Mouse (Mus musculus): ENCODE data around the gene Bola2. TPM values are rescaled to one million over a fixed set of nuclear protein-coding genes. Genes with fewer than 3 reads are reported as not detected.

Gene Bola2
- polyA plus RNA-seq, 1 experiment from 2014 or later: 151 TPM

DNA sequence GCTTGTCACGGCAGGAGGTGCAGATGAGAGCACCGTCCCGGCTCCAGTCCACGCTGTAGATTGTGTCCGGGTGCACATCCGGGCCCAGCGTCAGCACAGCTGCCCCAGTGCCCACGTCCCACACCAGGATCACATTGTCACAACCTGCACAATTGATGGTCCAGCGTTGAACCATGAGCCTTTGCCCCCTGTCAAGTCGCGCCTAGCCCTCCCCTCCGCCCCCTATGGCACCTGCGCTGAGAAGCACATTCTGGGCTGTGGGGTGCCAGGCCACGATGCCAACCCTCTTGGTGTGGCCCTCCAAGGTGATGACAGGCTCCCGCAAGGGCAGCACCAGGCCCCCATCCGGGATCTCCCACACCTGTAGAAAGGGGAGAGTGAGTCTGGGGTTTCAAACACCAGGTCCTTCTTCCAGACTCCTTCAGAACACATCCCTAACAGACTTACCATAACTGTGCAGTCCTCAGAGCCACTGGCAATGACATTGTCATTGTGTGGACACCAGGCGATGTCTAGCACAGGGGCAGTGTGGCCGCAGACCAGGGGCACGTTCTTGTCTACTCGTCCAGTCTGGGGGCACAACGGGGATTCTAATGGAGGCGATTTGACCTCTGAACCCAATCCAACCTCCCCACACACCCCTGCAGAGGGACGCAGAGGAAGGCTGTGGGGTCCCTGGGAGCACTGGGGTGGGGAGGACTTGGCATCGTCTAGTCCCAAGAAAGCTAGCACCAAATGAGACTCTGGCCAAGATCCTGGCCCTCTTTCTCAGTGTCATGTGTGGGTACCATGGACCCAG, 6.6 kb downstream of the Bola2 start:
- peaks cover 16% of the 10 kb centered on the region for H3K36me3 ChIP-seq
- no peaks in the 10 kb centered on the region for H3K9me3 ChIP-seq
- WGBS: 62% methylated on average over 24 of the region's 24 CpGs
- peak overlapping the region; percentile 34 for H3K4me2 ChIP-seq (replicated peaks)
- H3K27me3 ChIP-seq: peaks cover 25% of the 10 kb centered on the region
- peak overlapping the region; percentile 20; the same call in 1 of the 2 replicates for H3K9ac ChIP-seq (replicated peaks)
- no peak overlapping the region for H3K27ac ChIP-seq (replicated peaks)
- ATAC-seq (ENCODE audit: low FRiP score, low read depth): peak; percentile 3; the same call in 1 of the 2 replicates
- peaks cover 40% of the 10 kb centered on the region for H3K4me1 ChIP-seq
- H3K4me3 ChIP-seq: 0 out of 2 replicates have a peak overlapping the region, but pooled peaks have one; percentile 4

DNA sequence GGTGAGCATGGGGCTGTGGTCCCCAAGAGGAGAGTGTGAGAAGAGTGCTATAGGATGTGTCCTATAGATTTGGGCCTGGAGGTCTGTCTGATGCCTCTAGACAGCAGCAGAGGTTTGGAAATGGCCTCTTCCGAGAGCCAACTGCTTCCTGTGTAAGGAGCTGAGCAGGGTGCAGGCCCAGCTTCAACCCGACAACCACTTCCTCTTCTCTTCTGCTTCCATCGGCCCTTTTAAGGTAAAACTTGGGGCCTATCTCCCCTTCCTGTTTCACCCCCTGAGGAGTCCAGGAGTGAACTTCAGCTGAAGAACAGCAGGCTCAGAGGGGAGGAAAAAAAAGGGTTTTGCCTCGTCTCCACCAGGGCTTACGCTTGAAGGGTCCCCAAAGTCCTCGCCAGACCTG, 7.2 kb downstream of the Bola2 start:
- ATAC-seq (ENCODE audit: low FRiP score, low read depth): no peak
- Histone ChIP-seq H3K36me3 (peaks cover 16% of the 10 kb centered on the region), H3K27ac (replicated peaks) (no peak overlapping the region), H3K27me3 (peaks cover 25% of the 10 kb centered on the region), H3K4me1 (peaks cover 34% of the 10 kb centered on the region), H3K9ac (replicated peaks) (0 out of 2 replicates have a peak overlapping the region, but pooled peaks have one; percentile 20), H3K9me3 (no peaks in the 10 kb centered on the region), H3K4me2 (replicated peaks) (no peak overlapping the region), H3K4me3 (no peak overlapping the region)
- WGBS: 88% methylated on average over 6 of the region's 6 CpGs

DNA sequence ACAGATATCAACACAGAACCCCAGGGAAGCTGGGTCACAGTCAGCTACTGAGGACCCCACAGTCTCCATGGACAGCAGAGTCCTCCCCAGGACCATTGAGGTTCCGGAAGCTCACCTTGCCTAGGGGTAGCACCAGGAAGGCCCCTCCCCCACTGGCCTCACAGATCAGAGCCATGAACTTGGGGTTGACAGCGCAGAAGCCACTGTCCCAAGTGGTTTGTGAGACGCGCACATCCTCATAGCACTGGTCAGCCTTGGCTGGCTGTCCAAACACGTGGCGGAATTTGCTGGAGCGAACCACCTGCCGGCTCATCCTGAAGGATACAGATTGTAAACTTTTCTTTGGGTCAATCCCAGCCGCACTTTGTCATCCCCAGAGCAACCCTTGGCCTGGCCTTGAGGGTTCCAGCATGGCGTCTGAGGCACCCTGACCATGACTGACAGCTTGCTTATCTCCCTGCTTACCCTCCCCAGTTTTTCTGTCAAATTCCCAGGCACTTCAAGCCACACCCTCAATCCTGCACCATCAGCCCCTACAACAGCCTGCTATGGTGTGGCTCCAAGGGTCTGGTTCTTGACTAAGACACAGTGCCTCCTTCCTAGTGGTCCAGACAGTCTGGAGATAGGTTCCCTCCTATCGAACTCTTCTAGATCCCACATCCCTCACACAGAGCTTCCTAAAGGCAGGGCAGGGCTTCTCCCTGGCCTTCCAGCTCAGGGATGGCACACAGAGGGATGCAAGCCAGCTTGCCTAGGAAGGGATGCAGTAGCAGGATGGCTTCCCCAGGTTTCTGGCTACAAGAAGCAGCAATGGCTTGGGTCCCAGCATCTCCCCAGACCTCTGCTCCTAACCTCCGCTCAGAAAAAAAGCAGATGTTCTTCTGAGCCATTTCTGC, 7.9 kb downstream of the Bola2 start:
- H3K27me3 ChIP-seq: peaks cover 25% of the 10 kb centered on the region
- ATAC-seq (ENCODE audit: low FRiP score, low read depth): no peak
- 86% methylated on average over 12 of the region's 12 CpGs for WGBS

DNA sequence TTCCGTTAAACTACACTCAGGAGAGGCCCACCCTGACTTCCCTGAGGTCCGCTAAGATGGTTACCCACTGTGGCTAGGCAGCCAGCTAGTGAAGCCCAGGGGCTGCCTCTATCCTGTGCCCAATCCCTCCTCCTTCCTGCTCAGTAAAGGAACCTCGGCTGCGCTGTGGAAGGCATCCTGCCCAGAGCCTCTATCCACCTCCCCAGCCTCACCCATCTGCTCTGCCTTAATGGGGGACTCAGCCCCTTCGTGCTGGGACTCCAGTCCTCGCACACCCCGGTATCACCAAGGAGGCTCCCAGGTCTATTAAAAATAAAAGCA, 8.5 kb downstream of the Bola2 start:
- H3K4me1 ChIP-seq: peaks cover 33% of the 10 kb centered on the region
- H3K4me3 ChIP-seq: peak overlapping the region; percentile 71
- H3K27ac ChIP-seq (replicated peaks): no peak overlapping the region
- ATAC-seq (ENCODE audit: low FRiP score, low read depth): no peak
- H3K9ac ChIP-seq (replicated peaks): peak overlapping the region; percentile 93
- peak overlapping the region; percentile 92 for H3K4me2 ChIP-seq (replicated peaks)
- H3K27me3 ChIP-seq: peaks cover 25% of the 10 kb centered on the region
- no peaks in the 10 kb centered on the region for H3K9me3 ChIP-seq
- 19% methylated on average over 7 of the region's 7 CpGs for WGBS
- peaks cover 14% of the 10 kb centered on the region for H3K36me3 ChIP-seq

More for the DNA sequence above, 7.9 kb downstream of the Bola2 start:
- H3K36me3 ChIP-seq: peaks cover 16% of the 10 kb centered on the region
- peak overlapping the region; percentile 71 for H3K4me3 ChIP-seq
- peak overlapping the region; percentile 92 for H3K4me2 ChIP-seq (replicated peaks)
- peaks cover 33% of the 10 kb centered on the region for H3K4me1 ChIP-seq
- no peak overlapping the region for H3K27ac ChIP-seq (replicated peaks)
- no peaks in the 10 kb centered on the region for H3K9me3 ChIP-seq
- peak overlapping the region; percentile 93 for H3K9ac ChIP-seq (replicated peaks)

DNA sequence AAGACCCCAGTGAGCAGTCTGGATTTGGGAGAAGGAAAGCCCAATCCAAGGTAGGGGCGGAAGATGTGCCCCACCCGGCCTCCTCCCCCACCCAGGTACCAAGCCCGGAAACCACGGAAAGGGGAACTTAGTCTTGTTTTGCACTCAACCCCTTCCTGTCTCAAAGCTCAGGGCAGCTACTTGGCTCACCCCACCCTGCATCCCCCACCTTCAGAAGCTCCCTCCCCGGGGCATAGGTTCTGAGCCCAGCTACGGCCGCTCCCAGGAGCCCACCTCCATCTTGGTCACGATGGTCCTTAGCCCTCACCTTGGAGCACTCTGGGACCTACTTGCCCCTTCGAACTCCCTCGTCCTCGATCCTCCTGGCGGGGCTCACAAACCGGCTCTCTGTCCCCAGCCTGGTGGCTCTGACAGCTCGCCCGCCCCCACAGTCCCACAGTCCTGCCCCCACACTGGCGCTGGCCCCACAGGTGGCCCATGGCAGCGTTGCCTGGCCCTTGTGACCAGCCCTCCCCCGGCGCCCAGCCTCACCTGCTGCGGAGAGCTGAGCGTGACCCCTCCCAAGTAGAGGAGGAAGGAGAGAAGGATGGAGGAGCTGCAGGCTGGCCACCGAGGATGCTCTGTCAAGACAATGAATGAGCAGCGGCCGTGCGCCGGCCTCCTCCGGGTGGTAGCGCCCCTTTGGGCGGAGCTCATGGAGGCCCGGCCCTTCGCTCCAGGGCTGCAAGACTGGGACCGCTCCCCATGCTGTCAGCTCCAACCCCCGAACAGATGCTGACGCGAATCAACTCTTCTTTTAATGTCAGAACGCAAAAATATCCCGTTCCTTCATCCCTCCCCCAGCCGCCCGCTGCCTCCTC, 9.2 kb downstream of the Bola2 start:
- WGBS: 3% methylated on average over 38 of the region's 39 CpGs
- Histone ChIP-seq H3K4me2 (replicated peaks) (peak overlapping the region; percentile 92), H3K9ac (replicated peaks) (peak overlapping the region; percentile 93), H3K36me3 (peaks cover 8% of the 10 kb centered on the region), H3K9me3 (no peaks in the 10 kb centered on the region), H3K4me1 (peaks cover 33% of the 10 kb centered on the region), H3K27me3 (peaks cover 25% of the 10 kb centered on the region), H3K27ac (replicated peaks) (peak overlapping the region; percentile 67), H3K4me3 (peak overlapping the region; percentile 71)
- ATAC-seq (ENCODE audit: low FRiP score, low read depth): peak; percentile 83

DNA sequence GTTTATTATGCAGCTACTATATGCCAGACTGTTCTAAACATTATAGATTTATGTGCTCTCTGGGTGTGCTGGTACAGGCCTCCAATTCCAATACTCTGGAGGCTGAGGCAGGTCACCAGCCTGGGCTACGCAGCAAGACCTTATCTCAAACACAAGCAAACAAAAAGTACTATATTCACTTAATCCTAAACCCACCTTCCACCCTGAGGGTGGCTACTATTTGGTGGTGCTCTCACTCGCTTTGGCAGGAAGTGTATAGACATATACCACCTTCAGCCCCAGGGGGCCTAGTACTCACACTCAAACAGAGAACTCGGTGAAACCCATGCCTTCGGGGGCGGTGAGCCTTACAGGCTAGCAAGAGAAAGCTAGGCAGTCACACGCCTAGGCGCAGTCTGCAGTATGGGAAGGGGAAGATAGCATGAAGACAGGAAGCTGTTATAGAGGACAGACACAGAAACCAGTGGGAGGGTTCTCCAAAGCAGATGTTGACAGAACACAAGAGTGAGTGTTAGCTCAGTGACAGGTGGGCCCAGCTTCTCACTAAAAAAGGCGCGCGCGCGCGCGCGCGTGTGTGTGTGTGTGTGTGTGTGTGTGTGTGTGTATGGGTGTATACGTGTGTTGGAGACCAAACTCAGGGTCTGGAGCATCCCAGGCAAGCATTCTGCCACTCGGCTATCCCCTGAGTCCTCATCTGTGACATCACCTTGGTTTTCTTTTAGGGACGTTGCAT, 12.4 kb downstream of the Bola2 start, which contains the start of gene Coro1a:
Gene Coro1a, minus strand, starts transcription at position 346 of the 733 bp plus-strand sequence.
- ATAC-seq (ENCODE audit: low FRiP score, low read depth): no peak
- H3K4me1 ChIP-seq: peaks cover 20% of the 10 kb centered on the region
- no peak within 1 kb of the TSS for H3K4me2 ChIP-seq (replicated peaks)
- no peak within 1 kb of the TSS for H3K27ac ChIP-seq (replicated peaks)
- no peak within 1 kb of the TSS for H3K9ac ChIP-seq (replicated peaks)
- H3K4me3 ChIP-seq: no peak within 1 kb of the TSS
- no peaks in the 10 kb centered on the region for H3K36me3 ChIP-seq
- H3K27me3 ChIP-seq: peaks cover 25% of the 10 kb centered on the region
- WGBS: 94% methylated on average over 16 of the region's 19 CpGs
- no peaks in the 10 kb centered on the region for H3K9me3 ChIP-seq

DNA sequence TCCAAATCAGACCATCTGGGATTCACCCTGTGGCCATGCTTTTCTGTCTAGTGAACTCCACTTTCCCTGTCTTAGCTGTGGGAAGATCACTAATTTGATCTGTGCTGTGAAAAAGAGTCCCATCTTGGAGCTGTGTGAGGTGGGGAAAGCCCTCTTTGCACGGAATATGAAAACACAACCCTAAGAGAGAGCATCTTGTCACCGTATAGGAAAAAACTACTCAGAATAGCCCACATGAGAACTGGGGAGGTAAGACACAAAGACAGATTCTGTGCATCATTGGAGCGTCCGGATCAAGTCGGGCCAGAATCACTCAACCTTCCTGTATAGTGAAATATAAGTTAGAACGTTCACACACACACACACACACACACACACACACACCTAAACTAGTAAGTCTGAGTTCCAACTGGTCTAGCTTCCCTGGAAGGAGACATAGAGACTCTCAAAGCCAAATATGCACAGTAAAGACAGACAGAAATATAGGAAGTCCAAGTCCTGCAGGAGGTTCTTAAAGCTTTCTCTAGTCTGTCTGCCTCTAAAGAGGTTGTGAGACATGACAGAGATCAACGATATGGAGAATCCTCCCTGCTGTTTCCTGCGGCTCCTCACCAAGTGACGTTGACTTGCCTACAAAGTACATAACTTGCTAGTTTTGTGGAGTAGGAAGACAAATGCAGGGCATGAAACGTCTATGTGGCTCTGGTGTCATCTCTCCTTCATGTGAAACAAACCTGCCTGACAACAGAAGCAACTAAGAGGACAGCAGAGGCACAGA, 13.2 kb downstream of the Bola2 start:
- no peaks in the 10 kb centered on the region for H3K36me3 ChIP-seq
- ATAC-seq (ENCODE audit: low FRiP score, low read depth): no peak

DNA sequence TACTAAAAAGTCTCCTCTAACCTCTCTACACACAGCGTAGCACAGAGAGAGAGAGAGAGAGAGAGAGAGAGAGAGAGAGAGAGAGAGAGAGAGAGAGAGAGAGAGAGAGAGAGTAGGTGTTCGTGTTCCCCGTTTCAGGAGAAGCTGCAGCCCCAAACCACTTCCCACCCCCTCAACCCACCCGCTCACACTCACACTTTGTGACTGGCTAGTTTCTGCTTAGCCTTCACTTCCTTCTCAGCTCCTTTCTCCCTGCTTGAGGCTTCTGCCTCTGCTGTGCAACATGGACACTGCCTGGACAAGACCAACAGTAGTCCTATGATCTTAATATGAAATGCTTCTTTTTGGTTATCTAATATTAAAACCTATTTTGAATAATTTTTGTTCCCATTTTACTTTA, 15.1 kb downstream of the Bola2 start:
- H3K4me2 ChIP-seq (replicated peaks): no peak overlapping the region
- 82% methylated on average over 3 of the region's 4 CpGs for WGBS
- H3K27ac ChIP-seq (replicated peaks): no peak overlapping the region
- no peaks in the 10 kb centered on the region for H3K36me3 ChIP-seq
- H3K27me3 ChIP-seq: peaks cover 10% of the 10 kb centered on the region; the same call in 1 of the 2 replicates
- no peak overlapping the region for H3K4me3 ChIP-seq
- ATAC-seq (ENCODE audit: low FRiP score, low read depth): no peak
- no peaks in the 10 kb centered on the region for H3K9me3 ChIP-seq
- peaks cover under 1% of the 10 kb centered on the region; the same call in 1 of the 2 replicates for H3K4me1 ChIP-seq
- no peak overlapping the region for H3K9ac ChIP-seq (replicated peaks)

More for the DNA sequence above, 13.2 kb downstream of the Bola2 start:
- Histone ChIP-seq H3K27me3 (peaks cover 18% of the 10 kb centered on the region), H3K4me3 (no peak overlapping the region), H3K27ac (replicated peaks) (no peak overlapping the region), H3K4me2 (replicated peaks) (no peak overlapping the region), H3K9me3 (no peaks in the 10 kb centered on the region), H3K4me1 (peaks cover 17% of the 10 kb centered on the region), H3K9ac (replicated peaks) (no peak overlapping the region)
- WGBS: 86% methylated on average over 10 of the region's 10 CpGs

DNA sequence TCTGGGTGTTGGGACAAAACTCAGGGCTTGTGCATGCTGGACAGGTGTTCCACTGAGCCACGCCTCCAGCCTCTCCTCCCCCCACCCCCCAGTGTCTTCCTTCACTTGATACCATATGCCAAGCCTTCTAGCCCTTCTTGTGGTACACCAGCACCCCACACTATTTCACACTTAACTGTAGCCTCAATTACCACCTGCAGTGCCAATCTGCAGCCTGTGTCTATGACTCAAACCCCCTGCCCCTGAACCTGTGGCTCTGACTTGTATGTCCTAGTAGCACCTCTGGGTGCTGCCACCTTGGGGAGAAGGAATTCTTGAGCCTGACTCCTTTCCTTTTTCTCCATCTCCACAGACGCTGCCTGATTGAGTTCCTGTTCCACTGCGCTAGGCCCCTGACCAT, 16.7 kb downstream of the Bola2 start:
- ATAC-seq (ENCODE audit: low FRiP score, low read depth): no peak
- Histone ChIP-seq H3K36me3 (no peaks in the 10 kb centered on the region), H3K4me1 (no peaks in the 10 kb centered on the region), H3K27ac (replicated peaks) (no peak overlapping the region), H3K9ac (replicated peaks) (no peak overlapping the region), H3K4me2 (replicated peaks) (no peak overlapping the region), H3K4me3 (no peak overlapping the region), H3K27me3 (no peaks in the 10 kb centered on the region), H3K9me3 (no peaks in the 10 kb centered on the region)
- WGBS: 85% methylated on average over 3 of the region's 3 CpGs

DNA sequence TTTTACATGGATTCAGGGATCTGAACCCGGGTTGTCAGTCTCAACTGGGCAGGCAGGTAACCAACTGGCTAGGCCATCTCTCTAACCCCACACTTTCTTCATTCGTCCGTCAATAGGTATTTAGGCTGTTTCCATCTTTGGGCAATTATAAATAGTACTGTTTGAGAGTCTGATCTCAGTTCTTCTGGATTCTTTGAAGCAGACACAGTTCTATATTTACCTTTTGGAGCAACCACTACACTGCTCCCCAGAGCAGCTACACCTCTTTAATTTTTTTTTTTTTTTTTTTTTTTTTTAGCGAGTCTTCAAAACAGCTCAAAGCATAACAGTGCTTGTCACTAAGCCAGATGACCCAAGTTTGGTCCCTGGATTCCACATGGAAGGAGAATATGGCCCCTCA, 20.5 kb downstream of the Bola2 start:
- Histone ChIP-seq H3K9ac (replicated peaks) (no peak overlapping the region), H3K4me2 (replicated peaks) (no peak overlapping the region), H3K27me3 (no peaks in the 10 kb centered on the region), H3K36me3 (no peaks in the 10 kb centered on the region), H3K9me3 (0 out of 2 replicates have a peak, but pooled peaks cover 4% of the 10 kb centered on the region), H3K4me1 (no peaks in the 10 kb centered on the region), H3K27ac (replicated peaks) (no peak overlapping the region), H3K4me3 (no peak overlapping the region)
- no peak for ATAC-seq (ENCODE audit: low FRiP score, low read depth)
- WGBS: 85% methylated on average over 4 of the region's 4 CpGs
